Mouse (Mus musculus): ENCODE measurements around the gene Alg10b.
"Not testable (repeated sequence)": the region's sequence is repeated elsewhere in the genome, so short reads cannot be mapped to it uniquely, and the experiment has no call there.

Gene Alg10b

GRCm38 (mm10) chr15:90223969-90224750, at the start of gene Alg10b:
Gene Alg10b (plus strand): TSS chr15:90224311.
- DNase-seq (ENCODE audit: extremely low read depth, insufficient read length, low spot score): peak; percentile 96

- not testable (repeated sequence) for DNase-seq (ENCODE audit: extremely low read depth, insufficient read length, low spot score)
Measured at GRCm38 (mm10) chr15:90183108-90183507, 41.0 kb upstream of the Alg10b start.

GRCm38 (mm10) chr15:90183511-90183910, 40.6 kb upstream of the Alg10b start:
- DNase-seq (ENCODE audit: extremely low read depth, insufficient read length, low spot score): no peak

- DNase-seq (ENCODE audit: extremely low read depth, insufficient read length, low spot score): no peak
Measured at GRCm38 (mm10) chr15:90184743-90185142, 39.4 kb upstream of the Alg10b start.

GRCm38 (mm10) chr15:90189477-90189876, 34.6 kb upstream of the Alg10b start:
- no peak for DNase-seq (ENCODE audit: extremely low read depth, insufficient read length, low spot score)

- DNase-seq (ENCODE audit: extremely low read depth, insufficient read length, low spot score): no peak
Measured at GRCm38 (mm10) chr15:90213946-90214345, 10.2 kb upstream of the Alg10b start.

- DNase-seq (ENCODE audit: extremely low read depth, insufficient read length, low spot score): no peak
Measured at GRCm38 (mm10) chr15:90214913-90215312, 9.2 kb upstream of the Alg10b start.

- DNase-seq (ENCODE audit: extremely low read depth, insufficient read length, low spot score): peak; percentile 56
Measured at GRCm38 (mm10) chr15:90225058-90225575, 1.0 kb downstream of the Alg10b start.

- no peak for DNase-seq (ENCODE audit: extremely low read depth, insufficient read length, low spot score)
Measured at GRCm38 (mm10) chr15:90237657-90238056, 13.5 kb downstream of the Alg10b start.

GRCm38 (mm10) chr15:90244081-90244480, 20.0 kb downstream of the Alg10b start:
- no peak for DNase-seq (ENCODE audit: extremely low read depth, insufficient read length, low spot score)

GRCm38 (mm10) chr15:90249694-90250093, 25.6 kb downstream of the Alg10b start:
- DNase-seq (ENCODE audit: extremely low read depth, insufficient read length, low spot score): no peak

GRCm38 (mm10) chr15:90282876-90283275, 58.8 kb downstream of the Alg10b start:
- no peak for DNase-seq (ENCODE audit: extremely low read depth, insufficient read length, low spot score)
